Mouse (Mus musculus) pancreas, adult 10 weeks (tissue): ENCODE results near the gene Gm21679. TPM values are rescaled to one million over a fixed set of nuclear protein-coding genes. Genes with fewer than 3 reads are reported as not detected.

ENCODE experiments used
- polyA plus RNA-seq: library from polyadenylated mRNA; stranded (reverse); fragments of 350-450 nt; fragmentation: Illumina TruSeq; extraction: RNeasy Lipid Tissue Mini Kit (QIAGEN cat#74804); gene quantifications from one replicate; pipeline ENCODE4 v1.2.3, GENCODE M21; 2015; ENCODE audit warnings: low read depth, low replicate concordance; ENCODE audit not compliant: insufficient read depth

Gene Gm21679
- polyA plus RNA-seq, result not detected

GRCm38 (mm10) chrY:29683270-29683669 is at the start of gene Gm21679:
Gene Gm21679 (minus strand): TSS chrY:29683370.

